Mouse (Mus musculus): ENCODE measurements around the gene Ltn1. TPM values are rescaled to one million over a fixed set of nuclear protein-coding genes. Genes with fewer than 3 reads are reported as not detected.

The Ltn1 gene
- 28.7 and 29.5 TPM in 2 replicates for polyA plus RNA-seq (2016; fragmentation: Nextera tagmentation; extraction: Ambion mirVana)

- WGBS, result under 1% methylated on average over 56 of the region's 56 CpGs
- Histone ChIP-seq H3K27me3 (replicated peaks) (no peaks in the 10 kb centered on the region), H3K36me3 (no peaks in the 10 kb centered on the region), H3K9ac (peak within 1 kb of the TSS; percentile 73), H3K9me3 (no peaks in the 10 kb centered on the region), H3K27ac (no peak within 1 kb of the TSS), H3K4me1 (peaks cover 6% of the 10 kb centered on the region), H3K4me2 (replicated peaks) (peak within 1 kb of the TSS; percentile 91), H3K4me3 (peak within 1 kb of the TSS; percentile 71)
- peak; percentile 100 for ATAC-seq (ENCODE audit: low FRiP score, low read depth)
Measured at GRCm38 (mm10) chr16:87432033-87432814, at the start of gene Ltn1. Ltn1 (minus strand) TSS chr16:87432612.

GRCm38 (mm10) chr16:87470579-87470978, 38.2 kb upstream of the Ltn1 start:
- WGBS, result 93% methylated on average over 4 of the region's 4 CpGs
- H3K36me3 ChIP-seq, result peaks cover 73% of the 10 kb centered on the region

GRCm38 (mm10) chr16:87458752-87459151, 26.3 kb upstream of the Ltn1 start:
- no peak overlapping the region for H3K27ac ChIP-seq
- 98% methylated on average over 3 of the region's 3 CpGs for whole genome bisulfite sequencing
- H3K9ac ChIP-seq, result no peak overlapping the region
- no peak overlapping the region for H3K4me3 ChIP-seq
- no peaks in the 10 kb centered on the region for H3K27me3 ChIP-seq (replicated peaks)
- no peak for ATAC-seq (ENCODE audit: low FRiP score, low read depth)
- H3K9me3 ChIP-seq, result no peaks in the 10 kb centered on the region
- H3K4me2 ChIP-seq (replicated peaks), result no peak overlapping the region
- peaks cover 12% of the 10 kb centered on the region for H3K4me1 ChIP-seq
- H3K36me3 ChIP-seq, result peaks cover 26% of the 10 kb centered on the region

More at GRCm38 (mm10) chr16:87470579-87470978, 38.2 kb upstream of the Ltn1 start:
- Histone ChIP-seq H3K4me1 (no peaks in the 10 kb centered on the region), H3K27me3 (replicated peaks) (no peaks in the 10 kb centered on the region), H3K27ac (no peak overlapping the region), H3K9me3 (no peaks in the 10 kb centered on the region), H3K4me2 (replicated peaks) (no peak overlapping the region), H3K4me3 (no peak overlapping the region), H3K9ac (no peak overlapping the region)
- ATAC-seq (ENCODE audit: low FRiP score, low read depth), result no peak

- peak overlapping the region; percentile 97 for H3K4me3 ChIP-seq
- peaks cover 6% of the 10 kb centered on the region; the same call in 1 of the 2 replicates for H3K36me3 ChIP-seq
- H3K4me1 ChIP-seq, result peaks cover 12% of the 10 kb centered on the region
- ATAC-seq (ENCODE audit: low FRiP score, low read depth), result no peak; the same call in none of the 2 replicates
- H3K27ac ChIP-seq, result peak overlapping the region; percentile 53; the same call in 1 of the 2 replicates
- H3K4me2 ChIP-seq (replicated peaks), result peak overlapping the region; percentile 92
- no peaks in the 10 kb centered on the region for H3K9me3 ChIP-seq
- under 1% methylated on average over 38 of the region's 38 CpGs for WGBS
- peak overlapping the region; percentile 88 for H3K9ac ChIP-seq
- H3K27me3 ChIP-seq (replicated peaks), result no peaks in the 10 kb centered on the region
Measured at GRCm38 (mm10) chr16:87455180-87455611, 22.8 kb upstream of the Ltn1 start.

GRCm38 (mm10) chr16:87454419-87455179, 22.2 kb upstream of the Ltn1 start, which contains the start of gene Usp16:
Usp16 (plus strand) TSS chr16:87454703.
- peak within 1 kb of the TSS; percentile 92 for H3K4me2 ChIP-seq (replicated peaks)
- H3K27ac ChIP-seq, result peak within 1 kb of the TSS; percentile 53; the same call in 1 of the 2 replicates
- WGBS, result 8% methylated on average over 45 of the region's 45 CpGs
- H3K9ac ChIP-seq, result peak within 1 kb of the TSS; percentile 88
- peak; percentile 98 for ATAC-seq (ENCODE audit: low FRiP score, low read depth)
- peaks cover 2% of the 10 kb centered on the region; the same call in 1 of the 2 replicates for H3K36me3 ChIP-seq
- H3K4me1 ChIP-seq, result peaks cover 12% of the 10 kb centered on the region
- H3K4me3 ChIP-seq, result peak within 1 kb of the TSS; percentile 97
- H3K9me3 ChIP-seq, result no peaks in the 10 kb centered on the region
- no peaks in the 10 kb centered on the region for H3K27me3 ChIP-seq (replicated peaks)

GRCm38 (mm10) chr16:87453226-87453625, 20.8 kb upstream of the Ltn1 start:
- H3K4me1 ChIP-seq, result peaks cover 12% of the 10 kb centered on the region
- H3K9me3 ChIP-seq, result no peaks in the 10 kb centered on the region
- no peak overlapping the region for H3K9ac ChIP-seq
- H3K27ac ChIP-seq, result no peak overlapping the region
- 91% methylated on average over 2 of the region's 2 CpGs for whole genome bisulfite sequencing
- no peak overlapping the region for H3K4me3 ChIP-seq
- no peaks in the 10 kb centered on the region for H3K27me3 ChIP-seq (replicated peaks)
- H3K36me3 ChIP-seq, result no peaks in the 10 kb centered on the region
- ATAC-seq (ENCODE audit: low FRiP score, low read depth), result no peak
- H3K4me2 ChIP-seq (replicated peaks), result no peak overlapping the region

GRCm38 (mm10) chr16:87445528-87445927, 13.1 kb upstream of the Ltn1 start:
- no peaks in the 10 kb centered on the region for H3K9me3 ChIP-seq
- H3K4me2 ChIP-seq (replicated peaks), result no peak overlapping the region

GRCm38 (mm10) chr16:87445110-87445509, 12.7 kb upstream of the Ltn1 start:
- peaks cover 5% of the 10 kb centered on the region; the same call in 1 of the 2 replicates for H3K4me1 ChIP-seq
- H3K27ac ChIP-seq, result no peak overlapping the region
- H3K9me3 ChIP-seq, result no peaks in the 10 kb centered on the region
- H3K27me3 ChIP-seq (replicated peaks), result no peaks in the 10 kb centered on the region
- no peak overlapping the region for H3K4me3 ChIP-seq
- H3K9ac ChIP-seq, result no peak overlapping the region
- no peak for ATAC-seq (ENCODE audit: low FRiP score, low read depth)
- H3K4me2 ChIP-seq (replicated peaks), result no peak overlapping the region
- no peaks in the 10 kb centered on the region for H3K36me3 ChIP-seq

More at GRCm38 (mm10) chr16:87445528-87445927, 13.1 kb upstream of the Ltn1 start:
- Histone ChIP-seq H3K4me1 (peaks cover 5% of the 10 kb centered on the region; the same call in 1 of the 2 replicates), H3K4me3 (no peak overlapping the region), H3K27ac (no peak overlapping the region), H3K36me3 (no peaks in the 10 kb centered on the region), H3K9ac (no peak overlapping the region), H3K27me3 (replicated peaks) (no peaks in the 10 kb centered on the region)
- ATAC-seq (ENCODE audit: low FRiP score, low read depth), result no peak
- WGBS, result 89% methylated on average over 3 of the region's 3 CpGs

GRCm38 (mm10) chr16:87444071-87444470, 11.7 kb upstream of the Ltn1 start:
- no peak for ATAC-seq (ENCODE audit: low FRiP score, low read depth)
- Histone ChIP-seq H3K27ac (no peak overlapping the region), H3K36me3 (no peaks in the 10 kb centered on the region), H3K9me3 (no peaks in the 10 kb centered on the region), H3K4me3 (no peak overlapping the region), H3K4me1 (peaks cover 5% of the 10 kb centered on the region; the same call in 1 of the 2 replicates), H3K9ac (no peak overlapping the region), H3K27me3 (replicated peaks) (no peaks in the 10 kb centered on the region), H3K4me2 (replicated peaks) (no peak overlapping the region)
- 52% methylated on average over 1 of the region's 1 CpGs for whole genome bisulfite sequencing

- Histone ChIP-seq H3K27ac (no peak overlapping the region), H3K4me3 (no peak overlapping the region), H3K9ac (no peak overlapping the region), H3K27me3 (replicated peaks) (no peaks in the 10 kb centered on the region), H3K4me1 (peaks cover 5% of the 10 kb centered on the region; the same call in 1 of the 2 replicates), H3K9me3 (no peaks in the 10 kb centered on the region), H3K36me3 (no peaks in the 10 kb centered on the region), H3K4me2 (replicated peaks) (no peak overlapping the region)
- no peak for ATAC-seq (ENCODE audit: low FRiP score, low read depth)
Measured at GRCm38 (mm10) chr16:87443245-87443644, 10.8 kb upstream of the Ltn1 start.

GRCm38 (mm10) chr16:87442291-87442690, 9.9 kb upstream of the Ltn1 start:
- H3K36me3 ChIP-seq, result no peaks in the 10 kb centered on the region
- H3K4me3 ChIP-seq, result no peak overlapping the region
- no peaks in the 10 kb centered on the region for H3K27me3 ChIP-seq (replicated peaks)
- H3K9ac ChIP-seq, result no peak overlapping the region
- peaks cover 5% of the 10 kb centered on the region; the same call in 1 of the 2 replicates for H3K4me1 ChIP-seq
- no peak overlapping the region for H3K27ac ChIP-seq
- H3K4me2 ChIP-seq (replicated peaks), result no peak overlapping the region
- no peak for ATAC-seq (ENCODE audit: low FRiP score, low read depth)
- no peaks in the 10 kb centered on the region for H3K9me3 ChIP-seq
- WGBS, result 55% methylated on average over 5 of the region's 5 CpGs

GRCm38 (mm10) chr16:87441089-87441488, 8.7 kb upstream of the Ltn1 start:
- Histone ChIP-seq H3K4me3 (peak overlapping the region; percentile 80), H3K36me3 (no peaks in the 10 kb centered on the region), H3K27me3 (replicated peaks) (no peaks in the 10 kb centered on the region), H3K4me2 (replicated peaks) (peak overlapping the region; percentile 79), H3K9ac (peak overlapping the region; percentile 87), H3K4me1 (peaks cover 5% of the 10 kb centered on the region; the same call in 1 of the 2 replicates), H3K27ac (no peak overlapping the region), H3K9me3 (no peaks in the 10 kb centered on the region)
- WGBS, result 30% methylated on average over 9 of the region's 9 CpGs
- ATAC-seq (ENCODE audit: low FRiP score, low read depth), result 0 out of 2 replicates have a peak, but pooled peaks have one; percentile 5

Data from neural tube, embryonic 12.5 days (tissue).